Mouse (Mus musculus): ENCODE data around the gene Cd247.

GRCm38 (mm10) chr1:165765651-165766294 lies 22.7 kb upstream of the Cd247 start:
- TF ChIP-seq TAL1 (IDR thresholded peaks at IDR 0.05; ENCODE audit: low read length) (no peak), GATA1 (IDR thresholded peaks at IDR 0.05; ENCODE audit: low read length) (no peak)
